Mouse (Mus musculus): ENCODE measurements around the gene Golt1b.

DNA sequence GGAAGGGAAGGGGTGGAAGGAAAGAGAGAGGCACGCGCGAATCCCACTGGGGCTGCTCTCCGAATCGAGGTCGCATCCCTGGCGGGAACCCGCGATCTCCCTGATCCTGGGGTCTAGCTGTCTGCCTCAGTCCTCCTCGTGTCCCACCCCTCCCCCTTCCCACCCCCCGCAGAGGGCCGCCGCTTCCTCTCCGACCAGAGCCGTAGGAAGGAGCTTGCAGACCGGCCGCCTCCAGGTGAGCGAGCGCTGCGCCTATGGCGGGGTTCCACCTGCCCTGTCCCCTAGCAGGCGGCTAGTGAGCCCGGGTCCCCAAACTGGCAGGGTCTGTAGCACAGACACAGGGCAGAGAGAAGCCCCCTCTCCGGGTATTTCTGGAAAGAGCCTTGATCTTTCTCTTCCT, 27.6 kb downstream of the Golt1b start:
- no peak for TF ChIP-seq MAFK (IDR thresholded peaks at IDR 0.05; ENCODE audit: insufficient read depth, low read depth, low read length)
- TF ChIP-seq ZNF384 (IDR thresholded peaks at IDR 0.05; ENCODE audit: low read depth, low read length): no peak
- TF ChIP-seq ZC3H11A (IDR thresholded peaks at IDR 0.05; ENCODE audit: borderline replicate concordance, low read depth, low read length): no peak
- no peak for TF ChIP-seq HCFC1 (IDR thresholded peaks at IDR 0.05; ENCODE audit: borderline replicate concordance, insufficient read depth, low read length)
- TF ChIP-seq CHD2 (IDR thresholded peaks at IDR 0.05; ENCODE audit: low read depth, low read length): no peak
